Mouse (Mus musculus) liver, embryonic 14.5 days (tissue): ENCODE data around the gene Tle6. TPM values are rescaled to one million over a fixed set of nuclear protein-coding genes. Genes with fewer than 3 reads are reported as not detected.

Source experiments
- ATAC-seq: fragments of 200-750 bp; cut with Nextera tagmentation; 2 replicates; pipeline ENCODE4 v1.8.0; 2017; ENCODE audit warnings: moderate number of reproducible peaks, mild to moderate bottlenecking, moderate library complexity; ENCODE audit not compliant: insufficient read depth
- DNase-seq, 3 experiments: peaks; one replicate each; pipeline ENCODE4 v3.0.0-alpha.2; 2012 to 2013; ENCODE audit warnings: low read depth in 3 of 3, low spot score in 3 of 3
- H3K27ac ChIP-seq: fragments of 300-500 bp; sonication (generic); 2 replicates; pipeline ENCODE4 v1.5.1; 2014; ENCODE audit warnings: moderate library complexity, mild to moderate bottlenecking, control low read depth, inconsistent platforms
- H3K27me3 ChIP-seq: fragments of 300-500 bp; sonication (generic); 2 replicates; pipeline ENCODE4 v1.6.1; 2014; ENCODE audit warnings: mild to moderate bottlenecking, low read length, moderate library complexity; ENCODE audit not compliant: control insufficient read depth, insufficient read depth
- H3K36me3 ChIP-seq: fragments of 300-500 bp; sonication (generic); replicated peaks from 2 replicates; pipeline ENCODE4 v1.6.1; 2014; ENCODE audit warnings: low read depth; ENCODE audit not compliant: control insufficient read depth, insufficient read depth
- H3K4me1 ChIP-seq, 2 experiments: fragments of 200-500 bp in 1 of 2; fragments of 300-500 bp in 1 of 2; sonication (generic) in 1 of 2; replicated peaks; 2 replicates each; pipeline ENCODE4 v1.6.1; 2012 to 2014; ENCODE audit warnings: antibody characterized with exemption in 1 of 2, inconsistent platforms in 1 of 2, low read length in 1 of 2; ENCODE audit not compliant: control insufficient read depth in 2 of 2, insufficient read depth in 2 of 2
- H3K4me2 ChIP-seq: fragments of 300-500 bp; sonication (generic); 2 replicates; pipeline ENCODE4 v1.6.1; 2014; ENCODE audit warnings: low read depth, mild to moderate bottlenecking, control low read depth, moderate library complexity
- H3K4me3 ChIP-seq, 2 experiments: fragments of 200-500 bp in 1 of 2; fragments of 300-500 bp in 1 of 2; sonication (generic) in 1 of 2; 2 replicates each; pipeline ENCODE4 v1.5.1; 2012 to 2014; ENCODE audit warnings: low read depth in 2 of 2, low read length in 2 of 2, mild to moderate bottlenecking in 2 of 2, control low read depth in 1 of 2, inconsistent platforms in 1 of 2, moderate library complexity in 1 of 2; ENCODE audit not compliant: insufficient read depth in 1 of 2
- H3K9ac ChIP-seq: fragments of 300-500 bp; sonication (generic); replicated peaks from 2 replicates; pipeline ENCODE4 v1.6.1; 2014; ENCODE audit warnings: mild to moderate bottlenecking, control low read depth, moderate library complexity
- H3K9me3 ChIP-seq: fragments of 300-500 bp; sonication (generic); 2 replicates; pipeline ENCODE4 v1.6.1; 2016; ENCODE audit warnings: low read length, mixed read lengths; ENCODE audit not compliant: control insufficient read depth
- CTCF ChIP-seq: IDR thresholded peaks from 2 replicates; pipeline ENCODE4 v1.5.1; 2016; ENCODE audit warnings: antibody characterized with exemption, low read depth, control low read depth
- EP300 ChIP-seq: IDR thresholded peaks from 2 replicates; pipeline ENCODE4 v1.6.1; 2016; ENCODE audit warnings: antibody characterized with exemption, low read depth
- WGBS: fragments of 180-500 bp; shearing (Covaris S2); extraction: QIAGEN DNeasy Blood & Tissue Kit; methylation state at CpG from one replicate; pipeline ENCODE4 v1.1.7; 2014; ENCODE audit not compliant: insufficient replicate concordance; 5-methylcytosine and 5-hydroxymethylcytosine counted together
- polyA plus RNA-seq, 2 experiments: library from polyadenylated mRNA; depleted of rRNA in 1 of 2; stranded (reverse) in 1 of 2; unstranded in 1 of 2; fragments of >200 nt; fragmentation: Nextera tagmentation in 1 of 2; extraction: Ambion mirVana in 1 of 2; gene quantifications; 2 replicates each; pipeline versions ENCODE4 v1.2.1 to v1.2.3; 2012 to 2014

Tle6 gene
- polyA plus RNA-seq, 2 experiments, result 4.5 to 5.6 TPM

DNA sequence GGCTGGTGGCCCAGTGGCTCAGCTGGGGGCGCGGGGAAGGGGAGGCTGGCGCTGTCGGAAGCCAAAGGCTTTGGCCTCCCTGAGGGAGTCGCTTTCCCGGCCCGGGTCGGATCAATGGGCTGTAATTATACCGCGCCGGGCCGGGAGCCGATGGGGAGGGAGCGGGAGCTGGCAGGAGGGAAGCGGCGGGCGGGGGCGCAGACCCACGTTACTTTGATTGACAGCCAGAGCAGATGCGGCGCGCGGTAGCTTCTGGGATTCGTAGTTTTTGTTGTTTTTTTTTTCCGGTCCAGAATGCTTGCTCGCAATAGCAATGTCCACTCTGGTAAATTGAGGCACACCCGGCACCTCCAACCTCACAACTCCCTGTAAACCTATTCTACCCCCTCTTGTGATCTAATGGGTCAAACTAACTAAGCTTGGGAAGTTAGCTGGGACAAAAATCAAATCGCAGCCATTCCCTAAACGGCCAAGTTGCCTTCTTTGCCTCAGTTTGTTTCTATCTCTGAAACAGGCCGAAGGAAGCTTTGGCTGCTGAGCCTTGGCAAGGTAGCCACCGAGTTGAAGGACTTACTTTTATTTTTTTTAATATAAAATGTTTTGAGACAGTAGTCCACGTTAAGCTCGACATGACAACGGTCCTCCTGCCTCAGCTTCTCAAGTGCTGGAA, 29.9 kb downstream of the Tle6 start:
- ATAC-seq (peak; percentile 32), DNase-seq (peak; percentile 74 to 76 (median 74))
- no peak for TF ChIP-seq EP300
- TF ChIP-seq CTCF, result 0 out of 2 replicates have a peak, but pooled peaks have one; percentile 14
- Histone ChIP-seq H3K27me3 (peaks cover 10% of the 10 kb centered on the region), H3K36me3 (peaks cover 3% of the 10 kb centered on the region; the same call in 1 of the 2 replicates), H3K9me3 (no peaks in the 10 kb centered on the region), H3K4me2 (peak overlapping the region; percentile 99), H3K27ac (peak overlapping the region; percentile 81), H3K4me1 (peaks cover 30 to 40% of the 10 kb centered on the region in 2 experiments), H3K4me3 (peak overlapping the region; percentile 70 to 85), H3K9ac (peak overlapping the region; percentile 69)
- WGBS, result 0% methylated on average over 34 of the region's 34 CpGs

- no peak overlapping the region for H3K27ac ChIP-seq
- peaks cover 23 to 37% of the 10 kb centered on the region in 2 experiments for H3K4me1 ChIP-seq
- 16% methylated on average over 8 of the region's 11 CpGs for WGBS
Measured at GRCm38 (mm10) chr10:81570238-81570800, 30.6 kb downstream of the Tle6 start.

GRCm38 (mm10) chr10:81569507-81570237, 31.2 kb downstream of the Tle6 start:
- Histone ChIP-seq H3K9ac (no peak overlapping the region), H3K9me3 (no peaks in the 10 kb centered on the region), H3K4me3 (no peak overlapping the region), H3K27ac (no peak overlapping the region), H3K36me3 (peaks cover 8% of the 10 kb centered on the region), H3K4me1 (peaks cover 21 to 36% of the 10 kb centered on the region in 2 experiments), H3K4me2 (no peak overlapping the region; the same call in 1 of the 2 replicates), H3K27me3 (no peaks in the 10 kb centered on the region)
- ATAC-seq, result no peak
- TF ChIP-seq EP300 (no peak), CTCF (no peak)
- 69% methylated on average over 9 of the region's 9 CpGs for WGBS
- no peak for DNase-seq

More at GRCm38 (mm10) chr10:81570238-81570800, 30.6 kb downstream of the Tle6 start:
- Histone ChIP-seq H3K4me2 (peak overlapping the region; percentile 99), H3K4me3 (peak overlapping the region; percentile 70 to 85), H3K9ac (peak overlapping the region; percentile 69), H3K9me3 (no peaks in the 10 kb centered on the region), H3K27me3 (peaks cover 3% of the 10 kb centered on the region), H3K36me3 (peaks cover 5% of the 10 kb centered on the region)
- ATAC-seq, result no peak
- no peak for TF ChIP-seq EP300
- no peak for TF ChIP-seq CTCF
- DNase-seq, result no peak

DNA sequence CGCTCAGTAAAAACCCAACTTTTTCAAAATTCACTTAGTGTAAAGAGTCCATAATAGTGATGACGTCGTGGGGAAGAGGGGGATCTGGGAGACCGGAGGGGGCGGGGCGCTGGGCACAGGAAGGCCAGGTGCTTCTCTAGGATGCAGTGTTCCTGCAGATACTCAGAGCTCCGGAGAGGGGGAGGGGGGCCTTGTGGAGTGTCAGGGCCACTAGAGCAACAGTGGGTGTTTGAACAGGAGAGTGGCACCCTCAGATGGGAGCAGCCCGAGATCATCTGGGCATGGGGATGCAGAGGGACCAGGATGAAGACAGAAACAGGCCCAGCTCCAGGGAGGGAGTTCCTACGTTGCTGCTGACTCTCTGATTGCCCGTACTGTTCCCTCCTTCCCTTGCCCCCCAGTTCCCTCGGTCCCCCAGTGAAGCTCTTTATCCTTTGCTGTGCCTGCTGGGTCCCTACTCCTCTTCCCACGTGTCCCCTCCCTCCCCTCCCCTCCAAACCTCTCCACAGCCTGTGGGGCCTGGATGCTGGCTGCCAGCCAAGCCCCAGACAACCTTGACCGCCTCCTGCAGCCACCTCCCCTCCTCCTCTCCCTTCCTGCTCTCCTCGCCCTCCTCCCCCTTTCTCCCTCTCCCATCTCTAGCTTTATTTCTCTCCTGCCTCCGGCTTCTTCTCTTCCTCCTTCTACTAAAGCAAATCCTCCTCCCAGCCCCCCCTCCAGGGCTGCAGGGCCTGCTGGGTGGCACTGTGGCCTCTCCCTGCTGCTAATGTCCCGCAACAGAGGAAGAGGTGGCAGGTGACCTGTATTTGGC, 32.3 kb downstream of the Tle6 start:
- no peak for ATAC-seq
- H3K27ac ChIP-seq, result no peak overlapping the region
- peaks cover 12% of the 10 kb centered on the region for H3K36me3 ChIP-seq
- peaks cover 20 to 34% of the 10 kb centered on the region in 2 experiments for H3K4me1 ChIP-seq
- H3K4me3 ChIP-seq, result no peak overlapping the region
- no peaks in the 10 kb centered on the region for H3K9me3 ChIP-seq
- H3K9ac ChIP-seq, result no peak overlapping the region
- no peaks in the 10 kb centered on the region for H3K27me3 ChIP-seq
- no peak for DNase-seq
- TF ChIP-seq CTCF, result no peak
- no peak for TF ChIP-seq EP300
- 27% methylated on average over 16 of the region's 16 CpGs for WGBS
- no peak overlapping the region for H3K4me2 ChIP-seq
